Mouse (Mus musculus): ENCODE data around the gene Npc1l1.

Gene Npc1l1

GRCm38 (mm10) chr11:6163706-6164105, 66.2 kb downstream of the Npc1l1 start:
- DNase-seq (ENCODE audit: low read depth, low spot score), result no peak

- no peak for DNase-seq (ENCODE audit: low read depth, low spot score)
These were observed 66.9 kb downstream of the Npc1l1 start for GRCm38 (mm10) chr11:6163062-6163461.

- DNase-seq (ENCODE audit: low read depth, low spot score), result no peak
These were observed 68.4 kb downstream of the Npc1l1 start for GRCm38 (mm10) chr11:6161549-6161948.

All from telencephalon, adult 2 months (tissue).